Mouse (Mus musculus): ENCODE measurements around the gene Map4k5. TPM values are rescaled to one million over a fixed set of nuclear protein-coding genes. Genes with fewer than 3 reads are reported as not detected.

The Map4k5 gene
- polyA plus RNA-seq, 1 experiment from 2014 or later, result 45.1 TPM

DNA sequence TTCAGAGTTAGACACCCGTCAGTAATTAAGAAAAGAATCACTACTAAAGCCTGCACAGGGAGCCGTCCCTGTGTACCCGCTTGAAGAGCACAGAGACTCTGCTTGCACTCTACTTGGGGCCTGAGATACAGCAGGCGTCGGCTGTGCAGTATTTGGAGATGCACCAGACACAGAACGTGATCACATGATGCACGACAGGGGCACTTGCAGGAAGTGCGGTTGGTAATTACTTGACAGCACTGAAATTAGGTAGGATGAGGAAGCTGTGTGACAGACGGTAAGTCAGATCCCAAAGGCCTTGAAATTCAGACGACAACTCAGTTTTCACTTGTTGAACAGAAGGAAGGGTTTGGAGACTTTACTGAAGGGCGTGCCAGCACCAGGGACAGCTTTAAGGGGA is 54.6 kb downstream of the Map4k5 start:
- Histone ChIP-seq H3K4me1 (ENCODE audit: control insufficient read depth, insufficient read depth, low read length) (no peaks in the 10 kb centered on the region), H3K27me3 (ENCODE audit: control insufficient read depth, insufficient read depth, low read length) (no peaks in the 10 kb centered on the region), H3K4me2 (replicated peaks; ENCODE audit: low read depth, low read length) (no peak overlapping the region), H3K27ac (ENCODE audit: low read depth, low read length) (no peak overlapping the region), H3K9me3 (ENCODE audit: control insufficient read depth, low read length) (no peaks in the 10 kb centered on the region), H3K36me3 (ENCODE audit: control insufficient read depth, insufficient read depth, low read length) (peaks cover 58% of the 10 kb centered on the region), H3K4me3 (ENCODE audit: low read length) (no peak overlapping the region), H3K9ac (ENCODE audit: low read depth, low read length) (no peak overlapping the region)
- WGBS, result 82% methylated on average over 11 of the region's 11 CpGs
- ATAC-seq (ENCODE audit: low FRiP score, low TSS enrichment), result no peak

DNA sequence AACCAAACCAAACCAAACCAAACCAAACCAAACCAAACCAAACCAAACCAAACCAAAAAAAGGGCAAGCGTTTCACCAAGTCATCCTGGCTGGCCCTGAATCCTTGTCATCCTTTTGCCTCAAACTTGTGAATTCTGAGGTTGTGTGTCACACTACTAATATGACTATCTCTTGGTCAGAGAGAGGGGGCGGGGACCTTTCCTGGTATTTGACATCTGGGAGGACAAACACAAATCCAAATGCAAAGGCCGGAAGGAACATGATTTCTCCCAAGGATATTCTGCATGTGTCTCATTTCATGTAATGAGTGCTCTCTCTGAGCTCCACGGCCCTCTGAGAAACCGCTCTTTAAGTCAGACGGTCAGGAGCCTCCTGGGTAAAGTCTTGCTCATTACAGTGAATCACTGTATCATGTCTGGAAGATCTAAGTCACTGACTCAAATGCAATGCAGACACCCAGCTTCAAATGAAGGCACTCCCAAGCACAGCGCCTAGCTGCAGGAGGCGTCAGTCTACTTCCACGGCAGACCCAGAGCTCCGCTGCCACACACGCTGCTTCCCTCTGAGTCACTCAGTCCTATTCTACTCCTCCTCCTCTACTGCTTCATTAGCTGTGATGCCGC is 58.9 kb downstream of the Map4k5 start:
- Histone ChIP-seq H3K9me3 (ENCODE audit: control insufficient read depth, low read length) (no peaks in the 10 kb centered on the region), H3K9ac (ENCODE audit: low read depth, low read length) (no peak overlapping the region), H3K4me3 (ENCODE audit: low read length) (no peak overlapping the region), H3K27ac (ENCODE audit: low read depth, low read length) (no peak overlapping the region), H3K36me3 (ENCODE audit: control insufficient read depth, insufficient read depth, low read length) (peaks cover 59% of the 10 kb centered on the region), H3K27me3 (ENCODE audit: control insufficient read depth, insufficient read depth, low read length) (no peaks in the 10 kb centered on the region), H3K4me2 (replicated peaks; ENCODE audit: low read depth, low read length) (no peak overlapping the region), H3K4me1 (ENCODE audit: control insufficient read depth, insufficient read depth, low read length) (no peaks in the 10 kb centered on the region)
- ATAC-seq (ENCODE audit: low FRiP score, low TSS enrichment), result no peak
- WGBS, result 88% methylated on average over 12 of the region's 12 CpGs

DNA sequence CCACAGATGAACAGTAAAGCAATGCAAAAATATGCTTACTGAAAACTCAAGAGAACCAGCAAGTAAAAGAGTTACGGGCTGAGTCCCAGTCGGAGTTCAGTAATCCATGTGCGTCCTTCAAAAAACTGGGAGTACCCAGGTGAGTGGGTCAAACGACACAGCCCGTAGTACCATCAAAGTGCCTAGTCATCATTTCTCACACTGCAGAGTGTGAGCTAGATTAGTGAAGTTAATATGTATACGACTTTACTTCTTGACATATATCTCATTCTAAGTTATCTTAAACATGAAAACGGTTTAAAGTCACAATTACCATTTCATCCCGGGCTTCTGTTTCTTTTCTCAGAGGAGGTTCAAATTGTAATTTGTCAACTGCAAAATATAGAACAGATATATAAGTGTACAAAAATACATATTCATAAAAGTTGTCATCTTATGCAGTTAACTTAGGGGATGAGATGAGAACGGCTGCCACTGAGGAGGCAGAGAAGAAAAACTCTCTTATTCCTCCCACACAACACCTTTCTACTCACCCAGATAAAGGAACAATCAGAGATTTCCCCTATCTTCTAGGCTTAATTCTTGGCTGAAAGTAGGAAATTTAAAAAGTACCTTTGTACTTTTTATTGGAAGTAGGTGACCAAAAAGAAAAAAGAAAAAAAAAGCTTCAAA is 61.6 kb downstream of the Map4k5 start:
- Histone ChIP-seq H3K9ac (ENCODE audit: low read depth, low read length) (no peak overlapping the region), H3K9me3 (ENCODE audit: control insufficient read depth, low read length) (no peaks in the 10 kb centered on the region), H3K4me3 (ENCODE audit: low read length) (no peak overlapping the region), H3K36me3 (ENCODE audit: control insufficient read depth, insufficient read depth, low read length) (peaks cover 59% of the 10 kb centered on the region), H3K27ac (ENCODE audit: low read depth, low read length) (no peak overlapping the region), H3K4me1 (ENCODE audit: control insufficient read depth, insufficient read depth, low read length) (no peaks in the 10 kb centered on the region), H3K27me3 (ENCODE audit: control insufficient read depth, insufficient read depth, low read length) (no peaks in the 10 kb centered on the region), H3K4me2 (replicated peaks; ENCODE audit: low read depth, low read length) (no peak overlapping the region)
- 92% methylated on average over 9 of the region's 9 CpGs for WGBS
- no peak for ATAC-seq (ENCODE audit: low FRiP score, low TSS enrichment)

DNA sequence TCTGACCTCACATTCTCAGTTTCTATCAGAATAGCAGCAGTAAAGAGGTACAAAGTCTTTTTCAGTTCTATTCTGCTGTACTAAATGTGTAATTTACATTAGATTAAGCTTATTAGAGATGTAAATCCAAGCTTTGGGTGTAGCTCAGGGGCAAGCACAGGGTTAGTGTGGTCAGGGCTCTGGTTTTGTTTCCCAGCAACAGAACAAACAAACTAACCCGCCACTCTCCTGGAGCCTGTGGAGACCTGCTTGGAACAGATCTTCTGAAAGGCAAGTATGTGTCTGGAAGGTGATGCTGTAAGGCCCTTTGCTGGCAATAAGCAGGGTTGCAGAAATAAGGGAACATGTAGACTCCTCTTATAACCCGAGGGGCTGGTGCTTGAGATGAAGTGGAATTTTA is 64.8 kb downstream of the Map4k5 start:
- no peak overlapping the region for H3K4me3 ChIP-seq (ENCODE audit: low read length)
- no peaks in the 10 kb centered on the region for H3K9me3 ChIP-seq (ENCODE audit: control insufficient read depth, low read length)
- H3K27me3 ChIP-seq (ENCODE audit: control insufficient read depth, insufficient read depth, low read length), result no peaks in the 10 kb centered on the region
- 88% methylated on average over 2 of the region's 2 CpGs for WGBS
- H3K4me1 ChIP-seq (ENCODE audit: control insufficient read depth, insufficient read depth, low read length), result no peaks in the 10 kb centered on the region
- H3K36me3 ChIP-seq (ENCODE audit: control insufficient read depth, insufficient read depth, low read length), result peaks cover 62% of the 10 kb centered on the region
- H3K9ac ChIP-seq (ENCODE audit: low read depth, low read length), result no peak overlapping the region
- H3K27ac ChIP-seq (ENCODE audit: low read depth, low read length), result no peak overlapping the region
- no peak for ATAC-seq (ENCODE audit: low FRiP score, low TSS enrichment)
- H3K4me2 ChIP-seq (replicated peaks; ENCODE audit: low read depth, low read length), result no peak overlapping the region

DNA sequence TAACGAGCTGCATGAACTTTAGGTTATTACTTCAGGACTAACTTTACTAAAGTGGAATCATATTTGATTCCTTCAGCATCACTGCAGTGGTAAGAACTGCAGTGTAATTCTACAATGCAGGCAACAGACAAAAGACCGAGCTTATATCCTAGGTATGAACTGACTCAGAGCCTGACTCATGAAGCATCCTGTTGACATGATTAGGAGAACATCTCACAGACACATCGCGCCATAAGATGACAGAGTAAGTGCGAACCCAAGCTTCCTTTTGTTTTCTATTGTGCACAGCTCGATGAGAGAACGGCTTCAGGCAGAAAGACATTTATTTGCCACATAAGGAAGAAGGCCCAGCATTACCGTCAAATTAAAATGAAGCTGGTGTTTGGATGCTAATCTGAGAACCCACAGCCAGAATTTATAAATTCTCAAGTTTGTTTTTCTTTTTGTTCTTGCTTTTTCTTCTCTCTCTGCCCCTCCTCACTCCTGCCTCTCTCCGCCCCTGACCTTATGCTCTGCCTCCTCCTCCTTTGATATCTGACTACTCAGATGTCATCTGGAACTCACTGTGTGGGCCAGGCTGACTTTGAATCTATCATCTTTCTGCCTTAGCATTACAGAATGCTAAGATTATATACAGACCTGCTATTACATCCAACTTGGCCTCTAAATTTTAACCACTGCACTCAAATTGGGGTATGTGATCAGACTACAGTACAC is 68.0 kb downstream of the Map4k5 start:
- no peak overlapping the region for H3K4me3 ChIP-seq (ENCODE audit: low read length)
- H3K4me1 ChIP-seq (ENCODE audit: control insufficient read depth, insufficient read depth, low read length), result no peaks in the 10 kb centered on the region
- H3K27me3 ChIP-seq (ENCODE audit: control insufficient read depth, insufficient read depth, low read length), result no peaks in the 10 kb centered on the region
- H3K9me3 ChIP-seq (ENCODE audit: control insufficient read depth, low read length), result no peaks in the 10 kb centered on the region
- no peak overlapping the region for H3K27ac ChIP-seq (ENCODE audit: low read depth, low read length)
- H3K36me3 ChIP-seq (ENCODE audit: control insufficient read depth, insufficient read depth, low read length), result peaks cover 67% of the 10 kb centered on the region
- no peak overlapping the region for H3K9ac ChIP-seq (ENCODE audit: low read depth, low read length)
- H3K4me2 ChIP-seq (replicated peaks; ENCODE audit: low read depth, low read length), result no peak overlapping the region
- 79% methylated on average over 9 of the region's 9 CpGs for WGBS
- ATAC-seq (ENCODE audit: low FRiP score, low TSS enrichment), result no peak

DNA sequence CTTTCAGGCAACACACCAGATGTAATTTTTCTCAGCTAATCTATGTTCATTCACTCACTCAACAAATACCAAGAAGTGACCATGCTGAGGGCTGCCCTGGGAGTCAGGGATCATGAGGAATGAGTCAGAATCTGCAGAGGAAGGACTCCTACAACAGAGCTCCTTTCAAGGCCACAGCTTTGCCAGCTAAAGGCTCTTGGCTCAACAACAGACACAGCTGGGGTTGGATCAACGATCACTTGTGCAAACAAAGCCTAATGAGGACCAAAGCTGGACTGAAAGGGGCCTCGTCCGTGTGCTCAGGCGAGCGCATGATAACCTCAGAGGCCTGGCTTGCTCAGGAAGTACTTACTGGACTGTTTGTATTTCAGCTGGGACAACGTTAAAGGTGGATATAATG is 78.7 kb downstream of the Map4k5 start:
- Histone ChIP-seq H3K4me1 (ENCODE audit: control insufficient read depth, insufficient read depth, low read length) (0 out of 2 replicates have a peak, but pooled peaks cover 7% of the 10 kb centered on the region), H3K4me2 (replicated peaks; ENCODE audit: low read depth, low read length) (no peak overlapping the region), H3K27me3 (ENCODE audit: control insufficient read depth, insufficient read depth, low read length) (no peaks in the 10 kb centered on the region), H3K9ac (ENCODE audit: low read depth, low read length) (no peak overlapping the region), H3K36me3 (ENCODE audit: control insufficient read depth, insufficient read depth, low read length) (peaks cover 62% of the 10 kb centered on the region), H3K27ac (ENCODE audit: low read depth, low read length) (no peak overlapping the region), H3K9me3 (ENCODE audit: control insufficient read depth, low read length) (no peaks in the 10 kb centered on the region), H3K4me3 (ENCODE audit: low read length) (no peak overlapping the region)
- WGBS, result 40% methylated on average over 6 of the region's 6 CpGs
- ATAC-seq (ENCODE audit: low FRiP score, low TSS enrichment), result no peak

DNA sequence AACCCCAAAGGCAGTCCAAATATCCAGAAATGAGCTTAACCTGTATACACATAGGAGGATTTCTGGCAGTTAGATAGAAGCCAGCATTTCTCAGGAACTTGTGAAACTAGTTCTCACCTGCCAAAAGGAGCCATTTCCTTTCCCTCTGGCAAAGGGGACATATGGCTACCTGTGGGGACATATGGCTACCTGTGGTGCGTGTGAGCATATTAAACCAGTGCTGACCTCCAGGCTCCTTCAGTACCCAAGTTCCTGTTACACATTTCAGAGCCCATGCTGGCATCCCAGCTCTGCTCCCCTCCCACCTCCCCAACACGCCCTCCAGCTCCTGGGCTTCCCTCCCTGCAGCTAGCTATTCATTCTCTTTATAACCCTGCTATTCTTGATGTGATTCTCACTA is 79.4 kb downstream of the Map4k5 start:
- no peak for ATAC-seq (ENCODE audit: low FRiP score, low TSS enrichment)
- H3K36me3 ChIP-seq (ENCODE audit: control insufficient read depth, insufficient read depth, low read length), result peaks cover 61% of the 10 kb centered on the region
- no peaks in the 10 kb centered on the region for H3K27me3 ChIP-seq (ENCODE audit: control insufficient read depth, insufficient read depth, low read length)
- H3K4me2 ChIP-seq (replicated peaks; ENCODE audit: low read depth, low read length), result no peak overlapping the region
- no peak overlapping the region for H3K9ac ChIP-seq (ENCODE audit: low read depth, low read length)
- H3K27ac ChIP-seq (ENCODE audit: low read depth, low read length), result no peak overlapping the region
- H3K4me3 ChIP-seq (ENCODE audit: low read length), result no peak overlapping the region
- H3K4me1 ChIP-seq (ENCODE audit: control insufficient read depth, insufficient read depth, low read length), result 0 out of 2 replicates have a peak, but pooled peaks cover 7% of the 10 kb centered on the region
- no peaks in the 10 kb centered on the region for H3K9me3 ChIP-seq (ENCODE audit: control insufficient read depth, low read length)
- WGBS, result 70% methylated on average over 2 of the region's 2 CpGs

DNA sequence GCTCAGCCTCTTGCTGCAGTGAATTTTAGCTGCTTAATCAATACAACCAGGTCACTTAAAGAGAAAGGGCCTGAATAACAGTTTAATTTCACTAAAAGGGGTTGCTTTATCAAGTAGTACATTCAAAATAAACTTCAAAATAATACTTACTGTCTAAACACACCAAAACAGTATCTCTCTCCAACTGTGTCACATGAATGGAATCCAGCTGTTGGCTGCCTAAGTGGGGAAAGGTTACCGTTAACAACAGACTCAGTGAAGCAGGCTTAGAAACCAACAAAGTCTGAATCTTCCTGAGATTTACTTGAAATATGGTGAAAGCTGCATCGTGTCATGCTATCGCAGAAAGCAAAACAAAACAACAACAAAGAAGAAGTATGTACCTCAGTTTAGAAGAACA is 80.0 kb downstream of the Map4k5 start:
- no peak overlapping the region for H3K4me3 ChIP-seq (ENCODE audit: low read length)
- H3K27me3 ChIP-seq (ENCODE audit: control insufficient read depth, insufficient read depth, low read length), result no peaks in the 10 kb centered on the region
- no peak for ATAC-seq (ENCODE audit: low FRiP score, low TSS enrichment)
- H3K9me3 ChIP-seq (ENCODE audit: control insufficient read depth, low read length), result no peaks in the 10 kb centered on the region
- H3K4me2 ChIP-seq (replicated peaks; ENCODE audit: low read depth, low read length), result no peak overlapping the region
- 74% methylated on average over 3 of the region's 3 CpGs for WGBS
- 0 out of 2 replicates have a peak, but pooled peaks cover 7% of the 10 kb centered on the region for H3K4me1 ChIP-seq (ENCODE audit: control insufficient read depth, insufficient read depth, low read length)
- H3K9ac ChIP-seq (ENCODE audit: low read depth, low read length), result no peak overlapping the region
- peaks cover 61% of the 10 kb centered on the region for H3K36me3 ChIP-seq (ENCODE audit: control insufficient read depth, insufficient read depth, low read length)
- H3K27ac ChIP-seq (ENCODE audit: low read depth, low read length), result peak overlapping the region; percentile 33; the same call in 1 of the 2 replicates

DNA sequence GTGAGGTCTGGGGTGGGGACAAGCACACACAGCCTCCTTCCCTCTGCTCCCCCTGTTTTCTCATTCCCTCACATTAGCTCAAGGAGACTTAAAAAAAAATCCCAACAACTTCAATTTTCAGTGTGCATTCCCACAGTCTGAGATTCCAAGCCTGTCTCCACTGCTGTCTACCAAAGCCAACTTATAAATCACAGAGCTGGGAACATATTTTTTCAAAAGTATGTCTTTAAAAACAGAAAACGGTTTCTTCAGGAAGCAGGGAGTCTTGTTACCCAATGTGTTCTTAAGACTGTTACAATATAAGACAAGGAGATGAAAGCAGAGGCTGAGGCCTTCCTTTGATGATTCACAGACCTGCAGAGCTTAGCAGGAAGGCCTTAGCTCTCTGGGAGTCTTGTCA is 81.0 kb downstream of the Map4k5 start:
- Histone ChIP-seq H3K9me3 (ENCODE audit: control insufficient read depth, low read length) (no peaks in the 10 kb centered on the region), H3K4me3 (ENCODE audit: low read length) (no peak overlapping the region), H3K27me3 (ENCODE audit: control insufficient read depth, insufficient read depth, low read length) (no peaks in the 10 kb centered on the region), H3K27ac (ENCODE audit: low read depth, low read length) (no peak overlapping the region), H3K36me3 (ENCODE audit: control insufficient read depth, insufficient read depth, low read length) (peaks cover 57% of the 10 kb centered on the region), H3K4me1 (ENCODE audit: control insufficient read depth, insufficient read depth, low read length) (0 out of 2 replicates have a peak, but pooled peaks cover 5% of the 10 kb centered on the region), H3K4me2 (replicated peaks; ENCODE audit: low read depth, low read length) (no peak overlapping the region), H3K9ac (ENCODE audit: low read depth, low read length) (no peak overlapping the region)
- WGBS, result 22% methylated on average over 1 of the region's 1 CpGs
- ATAC-seq (ENCODE audit: low FRiP score, low TSS enrichment), result no peak

All from kidney, embryonic 14.5 days (tissue).